ENCODE assay signal across 12 mouse cellular contexts in genomic region chr1:39047316-39047715, GRCm38 (mm10).
"Had no signal": no experiment of that assay in that cellular context is flagged by ENCODE, and none has a peak within 500 bp of the region (broad histone marks: within the 10 kb centered on the region; RNA-seq: fewer than 3 reads in every experiment).

No protein-coding gene starts in this region.

- H3K27me3 ChIP-seq: liver, embryonic 13.5 days; midbrain, embryonic 12.5 days had no signal

- H3K4me3 ChIP-seq: left cerebral cortex, adult 2 months; liver, embryonic 13.5 days; midbrain, embryonic 12.5 days; myocyte had no signal

- H3K4me1 ChIP-seq: liver, embryonic 13.5 days had no signal

- H3K27ac ChIP-seq: kidney, postnatal 0 days; left cerebral cortex, adult 2 months; liver, embryonic 13.5 days; midbrain, embryonic 12.5 days; stomach, postnatal 0 days had no signal

- H3K36me3 ChIP-seq: liver, embryonic 13.5 days; midbrain, embryonic 12.5 days had no signal

- DNase-seq: kidney, postnatal 25 days; layer of hippocampus, postnatal 36 days; left cerebral cortex, postnatal 4 days; liver, embryonic 13.5 days; lung, adult 2 months; lung, postnatal 14 days; lung, postnatal 4 days had no signal
